Mouse (Mus musculus) thymus, adult 2 months (tissue): ENCODE data around the gene Rnf19b. TPM values are rescaled to one million over a fixed set of nuclear protein-coding genes. Genes with fewer than 3 reads are reported as not detected.

Experiments
- DNase-seq: peaks from one replicate; pipeline ENCODE4 v3.0.0; 2021
- H3K27ac ChIP-seq: fragments of 200-500 bp; 2 replicates; pipeline ENCODE4 v1.5.1; 2012; ENCODE audit warnings: low read length, control low read depth; ENCODE audit not compliant: control insufficient read depth, insufficient read depth
- H3K27me3 ChIP-seq: fragments of 200-500 bp; 2 replicates; pipeline ENCODE4 v1.6.1; 2012; ENCODE audit warnings: mild to moderate bottlenecking, low read length, moderate library complexity, mixed read lengths; ENCODE audit not compliant: control insufficient read depth, insufficient read depth
- H3K36me3 ChIP-seq: fragments of 200-500 bp; 2 replicates; pipeline ENCODE4 v1.6.1; 2012; ENCODE audit warnings: mild to moderate bottlenecking, low read length, moderate library complexity; ENCODE audit not compliant: control insufficient read depth, insufficient read depth
- H3K4me1 ChIP-seq: fragments of 200-500 bp; replicated peaks from 2 replicates; pipeline ENCODE4 v1.6.1; 2012; ENCODE audit warnings: low read length; ENCODE audit not compliant: control insufficient read depth, insufficient read depth
- H3K4me3 ChIP-seq: fragments of 200-500 bp; 2 replicates; pipeline ENCODE4 v1.5.1; 2012; ENCODE audit warnings: mild to moderate bottlenecking, low read length, control low read depth, moderate library complexity; ENCODE audit not compliant: control insufficient read depth, insufficient read depth
- CTCF ChIP-seq: fragments of 200-500 bp; IDR thresholded peaks from 2 replicates; pipeline ENCODE4 v1.5.1; 2012; ENCODE audit warnings: mild to moderate bottlenecking, control low read depth, low read length, moderate library complexity, borderline replicate concordance; ENCODE audit not compliant: control insufficient read depth, poor library complexity, insufficient read depth; ENCODE audit errors: extremely low read depth
- POLR2A ChIP-seq: fragments of 200-500 bp; IDR thresholded peaks from 2 replicates; pipeline ENCODE4 v1.6.1; 2012; ENCODE audit warnings: mild to moderate bottlenecking, low read length, control low read depth, moderate library complexity; ENCODE audit not compliant: control insufficient read depth, poor library complexity, insufficient read depth; ENCODE audit errors: extremely low read depth
- WGBS: fragments of 180-500 bp; shearing (Covaris S2); methylation state at CpG from one replicate; pipeline ENCODE4 v1.1.7; 2018; 5-methylcytosine and 5-hydroxymethylcytosine counted together
- polyA plus RNA-seq: library from polyadenylated mRNA; depleted of rRNA; stranded (reverse); fragments of >200 nt; gene quantifications from 2 replicates; pipeline ENCODE4 v1.2.3, GENCODE M21; 2012

Gene Rnf19b
- polyA plus RNA-seq, 1 experiment = 74.1 TPM

GRCm38 (mm10) chr4:129068848-129069247, 10.8 kb downstream of the Rnf19b start:
- no peak for DNase-seq
- Histone ChIP-seq H3K4me3 (no peak overlapping the region), H3K4me1 (no peaks in the 10 kb centered on the region), H3K36me3 (no peaks in the 10 kb centered on the region), H3K27me3 (no peaks in the 10 kb centered on the region), H3K27ac (no peak overlapping the region)
- WGBS = 92% methylated on average over 4 of the region's 4 CpGs
- TF ChIP-seq CTCF (no peak), POLR2A (no peak)

- H3K27ac ChIP-seq = no peak overlapping the region
- H3K4me1 ChIP-seq = no peaks in the 10 kb centered on the region
- no peak overlapping the region for H3K4me3 ChIP-seq
- DNase-seq = no peak
- H3K36me3 ChIP-seq = peaks cover 4% of the 10 kb centered on the region; the same call in 1 of the 2 replicates
- TF ChIP-seq POLR2A = no peak
- H3K27me3 ChIP-seq = no peaks in the 10 kb centered on the region
- 96% methylated on average over 9 of the region's 9 CpGs for WGBS
Observed at GRCm38 (mm10) chr4:129079126-129079525, 21.1 kb downstream of the Rnf19b start.

DNA sequence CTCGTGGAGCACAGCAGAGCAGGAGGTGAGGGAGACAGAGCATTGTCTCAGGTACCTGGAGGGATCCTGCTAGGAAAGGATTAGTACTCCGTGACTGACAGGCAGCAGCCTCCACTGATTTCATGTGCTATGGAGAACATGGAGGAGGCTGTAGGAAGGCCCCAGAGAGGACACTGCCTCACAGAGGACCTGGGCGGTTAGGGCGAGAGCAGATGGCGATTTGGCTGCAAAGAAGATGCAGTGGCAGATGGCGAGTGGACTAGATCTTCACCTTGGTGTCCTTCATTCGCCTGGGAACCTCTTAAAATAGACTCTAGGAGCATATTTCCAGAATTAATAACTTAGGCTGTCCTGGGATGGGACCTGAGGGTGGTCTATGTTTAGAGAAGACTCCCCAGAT, 23.0 kb downstream of the Rnf19b start:
- Histone ChIP-seq H3K36me3 (peaks cover 4% of the 10 kb centered on the region; the same call in 1 of the 2 replicates), H3K4me3 (no peak overlapping the region), H3K4me1 (no peaks in the 10 kb centered on the region), H3K27me3 (no peaks in the 10 kb centered on the region), H3K27ac (no peak overlapping the region)
- 94% methylated on average over 7 of the region's 7 CpGs for WGBS
- no peak for DNase-seq
- TF ChIP-seq CTCF (no peak), POLR2A (no peak)

DNA sequence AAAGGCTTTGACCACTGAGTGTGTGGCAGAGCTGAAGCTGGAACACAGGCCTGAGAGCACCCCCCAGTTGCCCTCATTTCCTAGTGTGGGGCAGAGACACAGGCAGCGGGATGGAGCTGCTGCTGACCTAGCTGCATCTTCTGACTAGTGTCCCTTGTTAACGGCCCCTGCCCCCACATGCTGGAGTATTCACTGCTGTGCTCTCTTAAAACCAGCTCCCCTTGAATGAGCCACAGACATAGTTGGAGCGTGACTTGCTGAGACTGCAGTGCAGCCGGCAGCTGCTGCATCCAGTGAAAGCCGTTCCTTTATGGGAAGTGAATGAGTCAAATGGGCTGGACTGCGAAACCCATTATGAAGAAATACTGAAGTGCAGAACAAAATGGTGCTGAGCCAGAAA, 23.4 kb downstream of the Rnf19b start:
- no peak for DNase-seq
- H3K27me3 ChIP-seq = no peaks in the 10 kb centered on the region
- H3K4me3 ChIP-seq = no peak overlapping the region
- no peak for TF ChIP-seq CTCF
- no peak for TF ChIP-seq POLR2A
- WGBS = 91% methylated on average over 6 of the region's 6 CpGs
- H3K27ac ChIP-seq = no peak overlapping the region
- H3K36me3 ChIP-seq = peaks cover 4% of the 10 kb centered on the region; the same call in 1 of the 2 replicates
- H3K4me1 ChIP-seq = no peaks in the 10 kb centered on the region

- TF ChIP-seq CTCF = no peak
- no peak for TF ChIP-seq POLR2A
- Histone ChIP-seq H3K4me3 (no peak overlapping the region), H3K27me3 (no peaks in the 10 kb centered on the region), H3K36me3 (peaks cover 4% of the 10 kb centered on the region; the same call in 1 of the 2 replicates), H3K4me1 (no peaks in the 10 kb centered on the region), H3K27ac (no peak overlapping the region)
- no peak for DNase-seq
- 87% methylated on average over 3 of the region's 3 CpGs for WGBS
Observed at GRCm38 (mm10) chr4:129081939-129082338, 23.9 kb downstream of the Rnf19b start.

DNA sequence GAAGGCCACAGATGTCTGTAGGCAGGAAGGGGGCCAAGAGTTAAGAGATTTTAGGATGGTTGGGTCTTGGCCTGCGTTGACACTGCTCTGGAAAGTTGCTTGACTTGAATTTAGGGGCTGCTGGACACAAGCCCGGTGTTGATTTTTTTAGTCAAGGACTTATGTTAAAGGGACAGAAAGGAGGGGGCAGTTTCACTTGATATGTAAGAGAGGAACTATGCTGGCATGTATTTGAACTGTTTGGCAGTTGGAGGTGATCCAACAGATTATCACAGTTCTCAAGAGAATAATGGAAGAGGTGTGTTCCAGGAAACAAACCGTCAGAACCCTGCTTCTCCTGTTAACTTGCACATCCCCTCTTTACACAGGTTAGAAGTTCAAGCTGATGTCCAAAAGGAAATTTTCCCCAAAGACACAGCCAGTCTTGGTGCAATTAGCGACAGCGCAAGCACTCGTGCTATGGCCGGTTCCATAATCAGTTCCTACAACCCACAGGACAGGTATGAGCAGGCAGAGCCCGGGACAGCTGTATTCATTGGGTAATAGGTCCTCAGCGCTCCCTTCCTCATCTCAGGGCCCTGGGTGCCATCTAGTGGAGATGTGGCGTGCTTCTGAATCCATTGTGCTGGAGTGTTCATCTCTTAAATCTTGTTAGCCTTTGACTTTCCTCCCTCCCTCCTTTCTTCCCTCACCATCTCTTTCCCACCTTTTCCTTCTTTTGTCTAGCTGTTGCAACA, 24.5 kb downstream of the Rnf19b start:
- TF ChIP-seq POLR2A (no peak), CTCF (peak; percentile 35; the same call in 1 of the 2 replicates)
- Histone ChIP-seq H3K4me3 (no peak overlapping the region), H3K27ac (no peak overlapping the region), H3K36me3 (0 out of 2 replicates have a peak, but pooled peaks cover 4% of the 10 kb centered on the region), H3K27me3 (no peaks in the 10 kb centered on the region), H3K4me1 (no peaks in the 10 kb centered on the region)
- peak; percentile 66 for DNase-seq
- WGBS = 55% methylated on average over 10 of the region's 10 CpGs
